Mouse (Mus musculus) lung, postnatal 0 days (tissue): ENCODE measurements at regions not wholly inside any gene's neighbourhood (a gene's known extent, or its start where the extent isn't known, plus 50 kb on each side); places are given as distances from the start of the nearest gene placed in this dataset.

Experiments
- ATAC-seq: fragments of 200-750 bp; cut with Nextera tagmentation; 2 replicates; pipeline ENCODE4 v1.8.0; 2017; ENCODE audit warnings: moderate library complexity
- DNase-seq: peaks from one replicate; pipeline ENCODE4 v3.0.0-alpha.2; 2016; ENCODE audit warnings: low spot score
- H3K27ac ChIP-seq: fragments of 300-500 bp; sonication (generic); 2 replicates; pipeline ENCODE4 v1.5.1; 2014; ENCODE audit warnings: antibody characterized with exemption, mild to moderate bottlenecking, low read length, mixed read lengths
- H3K27me3 ChIP-seq: fragments of 300-500 bp; sonication (generic); replicated peaks from 2 replicates; pipeline ENCODE4 v1.6.1; 2014; ENCODE audit warnings: low read length, mixed read lengths; ENCODE audit not compliant: insufficient read depth
- H3K36me3 ChIP-seq: fragments of 300-500 bp; sonication (generic); 2 replicates; pipeline ENCODE4 v1.6.1; 2014; ENCODE audit warnings: low read length, mixed read lengths; ENCODE audit not compliant: insufficient read depth
- H3K4me1 ChIP-seq: fragments of 300-500 bp; sonication (generic); 2 replicates; pipeline ENCODE4 v1.6.1; 2014; ENCODE audit warnings: antibody characterized with exemption, low read depth, low read length, mixed read lengths; ENCODE audit not compliant: insufficient read depth
- H3K4me2 ChIP-seq: fragments of 300-500 bp; sonication (generic); replicated peaks from 2 replicates; pipeline ENCODE4 v1.6.1; 2014; ENCODE audit warnings: low read depth, mild to moderate bottlenecking, low read length, moderate library complexity, mixed read lengths
- H3K4me3 ChIP-seq: fragments of 300-500 bp; sonication (generic); 2 replicates; pipeline ENCODE4 v1.5.1; 2014; ENCODE audit warnings: low read depth, low read length
- H3K9ac ChIP-seq: fragments of 300-500 bp; sonication (generic); replicated peaks from 2 replicates; pipeline ENCODE4 v1.6.1; 2014; ENCODE audit warnings: low read depth, mild to moderate bottlenecking
- H3K9me3 ChIP-seq: fragments of 300-500 bp; sonication (generic); 2 replicates; pipeline ENCODE4 v1.6.1; 2016; ENCODE audit warnings: low read length, mixed read lengths
- CTCF ChIP-seq: IDR thresholded peaks from 2 replicates; pipeline ENCODE4 v1.5.1; 2016; ENCODE audit warnings: antibody characterized with exemption, mild to moderate bottlenecking
- EP300 ChIP-seq: IDR thresholded peaks from 2 replicates; pipeline ENCODE4 v1.6.1; 2016; ENCODE audit warnings: antibody characterized with exemption, mild to moderate bottlenecking, control low read depth
- WGBS: fragments of 180-500 bp; shearing (Covaris S2); extraction: QIAGEN DNeasy Blood & Tissue Kit; methylation state at CpG from one replicate; pipeline ENCODE4 v1.1.7; 2014; 5-methylcytosine and 5-hydroxymethylcytosine counted together

DNA sequence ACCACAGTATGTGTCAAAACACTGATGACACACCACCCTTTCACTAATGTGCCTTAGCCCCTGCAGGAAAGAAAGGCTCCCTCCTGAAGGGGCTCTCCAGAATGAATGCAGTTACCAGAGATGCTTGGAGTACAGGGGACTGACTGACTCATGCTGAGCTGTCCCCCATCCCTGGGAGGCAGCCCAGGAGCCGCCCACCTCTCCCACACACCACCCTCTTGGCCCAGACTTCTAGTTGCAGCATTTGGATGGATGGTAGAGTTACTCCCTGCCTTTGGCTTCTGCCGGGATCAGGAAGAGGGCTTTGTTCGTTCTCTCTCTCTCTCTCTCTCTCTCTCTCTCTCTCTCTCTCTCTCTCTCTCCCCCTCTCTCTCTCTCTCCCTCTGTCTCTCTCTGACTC is 53.4 kb upstream of the Jun start:
- Histone ChIP-seq H3K27me3 (no peaks in the 10 kb centered on the region), H3K9me3 (no peaks in the 10 kb centered on the region), H3K4me2 (no peak overlapping the region; the same call in 1 of the 2 replicates), H3K4me3 (no peak overlapping the region), H3K4me1 (peaks cover 6% of the 10 kb centered on the region; the same call in 1 of the 2 replicates), H3K9ac (no peak overlapping the region), H3K27ac (no peak overlapping the region), H3K36me3 (no peaks in the 10 kb centered on the region)
- no peak for TF ChIP-seq CTCF
- TF ChIP-seq EP300, result no peak
- WGBS, result 9% methylated on average over 3 of the region's 3 CpGs
- ATAC-seq, result peak; percentile 78
- DNase-seq, result peak; percentile 54

DNA sequence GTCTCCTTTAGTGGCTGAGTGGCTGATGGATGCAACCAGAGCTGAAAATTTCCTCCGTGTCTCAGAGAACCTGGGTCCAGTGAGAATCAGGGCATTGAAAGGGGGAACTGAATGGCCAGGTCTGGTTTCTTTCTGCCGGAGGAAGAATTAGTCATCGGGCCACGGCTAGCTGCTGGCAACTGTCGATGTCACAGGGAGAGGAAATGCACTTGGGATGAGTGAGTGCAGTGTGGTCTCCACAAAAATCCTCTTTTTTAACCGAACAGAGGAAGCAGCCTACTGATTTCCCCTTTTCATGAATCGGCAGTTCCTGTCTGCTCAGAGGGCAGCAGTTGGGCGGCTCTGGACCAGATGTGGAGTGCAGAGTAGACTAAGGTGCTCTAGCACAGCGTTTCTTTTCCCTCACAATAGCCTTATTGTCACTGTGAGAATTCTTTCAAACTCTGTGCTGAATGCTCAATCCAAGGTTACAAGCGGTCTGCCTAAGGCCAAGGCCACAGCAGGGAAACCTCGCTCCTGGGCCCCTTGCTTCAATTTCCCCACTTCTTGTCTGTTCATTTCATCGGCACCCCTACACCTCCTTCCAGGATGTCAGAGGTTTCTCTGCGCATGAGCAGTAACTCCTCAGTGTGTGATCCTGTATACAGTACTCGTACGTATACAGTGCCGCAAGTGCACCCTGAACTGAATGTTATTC is 54.1 kb upstream of the Jun start:
- Histone ChIP-seq H3K27ac (peak overlapping the region; percentile 32; the same call in 1 of the 2 replicates), H3K36me3 (no peaks in the 10 kb centered on the region), H3K4me2 (peak overlapping the region; percentile 22), H3K9ac (0 out of 2 replicates have a peak overlapping the region, but pooled peaks have one; percentile 8), H3K4me3 (no peak overlapping the region), H3K9me3 (no peaks in the 10 kb centered on the region), H3K4me1 (peaks cover 6% of the 10 kb centered on the region; the same call in 1 of the 2 replicates), H3K27me3 (no peaks in the 10 kb centered on the region)
- WGBS, result 22% methylated on average over 16 of the region's 16 CpGs
- peak; percentile 15; the same call in 1 of the 2 replicates for TF ChIP-seq EP300
- TF ChIP-seq CTCF, result no peak
- peak; percentile 77 for ATAC-seq
- DNase-seq, result peak; percentile 69

DNA sequence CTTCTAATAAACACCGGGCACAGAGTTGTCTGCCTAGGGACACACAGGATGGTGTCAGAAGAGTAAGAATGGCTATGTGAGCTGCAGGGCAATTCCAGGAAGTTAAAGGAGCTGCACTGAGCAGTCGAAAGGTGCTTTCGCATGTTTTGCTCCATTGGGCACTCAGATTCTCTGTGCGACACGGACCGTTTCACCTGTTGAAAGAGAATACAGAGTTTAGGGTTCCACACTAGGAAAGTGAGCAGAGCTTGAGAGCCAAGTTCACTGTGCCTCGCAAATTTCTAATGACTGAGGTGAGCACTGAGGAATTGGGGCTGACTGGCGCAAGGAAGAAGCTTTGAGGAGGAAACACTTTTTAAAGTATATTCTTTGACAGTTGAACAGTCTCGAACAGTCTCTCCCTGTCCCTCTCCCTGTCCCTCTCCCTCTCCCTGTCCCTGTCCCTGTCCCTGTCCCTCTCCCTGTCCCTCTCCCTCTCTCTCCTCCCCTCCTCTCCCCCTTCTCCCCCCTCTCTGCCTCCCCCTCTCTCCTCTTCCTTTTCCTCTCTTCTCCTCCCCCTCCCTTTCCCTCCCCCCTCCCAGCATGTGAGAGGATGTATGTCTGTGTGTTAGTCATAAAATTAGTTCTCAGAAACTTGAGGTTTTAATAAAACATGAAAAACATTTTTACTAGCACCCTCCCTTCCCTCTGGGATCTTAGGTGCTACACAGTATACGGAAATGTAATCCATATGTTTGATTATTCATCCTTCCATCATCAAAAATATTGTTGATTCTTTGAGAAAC is 55.1 kb upstream of the Jun start:
- TF ChIP-seq EP300 (no peak), CTCF (no peak)
- Histone ChIP-seq H3K9ac (no peak overlapping the region), H3K4me3 (no peak overlapping the region), H3K4me1 (peaks cover 6% of the 10 kb centered on the region; the same call in 1 of the 2 replicates), H3K4me2 (no peak overlapping the region), H3K9me3 (no peaks in the 10 kb centered on the region), H3K36me3 (no peaks in the 10 kb centered on the region), H3K27ac (no peak overlapping the region), H3K27me3 (no peaks in the 10 kb centered on the region)
- DNase-seq (no peak), ATAC-seq (no peak)
- WGBS, result 60% methylated on average over 10 of the region's 10 CpGs

DNA sequence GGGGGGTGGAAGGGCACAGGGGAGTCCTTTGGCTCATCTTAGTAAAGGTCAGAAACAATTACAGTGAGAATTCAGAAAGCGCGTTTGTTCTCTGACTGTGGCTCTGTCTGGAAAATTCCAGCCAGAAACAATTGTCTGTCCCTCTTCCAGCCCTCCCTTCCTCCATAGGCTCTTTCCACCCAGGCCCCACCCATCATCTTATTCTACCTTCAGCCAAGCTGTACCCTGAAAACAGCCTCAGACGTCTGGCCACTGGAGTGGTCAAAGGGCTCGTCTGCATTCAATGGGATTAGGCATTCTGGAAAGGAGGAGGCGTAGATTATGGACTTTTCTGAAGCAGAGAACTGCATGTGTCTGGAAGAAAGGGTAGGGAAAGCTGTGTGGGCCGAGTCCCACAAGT is 56.8 kb upstream of the Jun start:
- no peak overlapping the region for H3K4me2 ChIP-seq
- H3K27ac ChIP-seq, result peak overlapping the region; percentile 43
- H3K9ac ChIP-seq, result no peak overlapping the region
- 63% methylated on average over 6 of the region's 6 CpGs for WGBS
- no peaks in the 10 kb centered on the region for H3K9me3 ChIP-seq
- H3K4me1 ChIP-seq, result peaks cover 6% of the 10 kb centered on the region; the same call in 1 of the 2 replicates
- no peak for TF ChIP-seq EP300
- DNase-seq (no peak), ATAC-seq (no peak)
- H3K4me3 ChIP-seq, result no peak overlapping the region
- no peaks in the 10 kb centered on the region for H3K27me3 ChIP-seq
- H3K36me3 ChIP-seq, result no peaks in the 10 kb centered on the region

DNA sequence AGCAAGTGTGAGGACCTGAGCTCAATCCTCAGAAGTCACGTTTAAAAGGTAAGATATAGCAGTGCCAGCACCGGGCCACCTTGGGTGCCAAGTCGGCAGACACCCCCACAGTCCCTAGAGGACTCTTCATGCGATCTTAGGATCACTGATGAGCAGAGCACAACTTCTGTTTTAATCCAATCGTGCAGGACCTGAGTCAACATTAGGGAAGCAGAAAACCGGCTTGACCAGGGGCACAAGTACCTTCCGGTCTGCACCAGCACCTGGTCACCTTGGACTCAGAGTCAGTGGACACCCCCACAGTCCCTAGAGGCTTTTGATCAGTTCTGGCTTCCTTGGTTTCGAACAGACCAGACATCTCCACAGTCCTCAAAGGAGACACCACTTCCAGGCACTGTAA is 58.8 kb upstream of the Jun start:
- H3K9ac ChIP-seq, result no peak overlapping the region
- WGBS, result 68% methylated on average over 8 of the region's 8 CpGs
- H3K4me1 ChIP-seq, result peaks cover 5% of the 10 kb centered on the region; the same call in 1 of the 2 replicates
- no peaks in the 10 kb centered on the region for H3K9me3 ChIP-seq
- DNase-seq (no peak), ATAC-seq (no peak)
- no peaks in the 10 kb centered on the region for H3K27me3 ChIP-seq
- H3K27ac ChIP-seq, result no peak overlapping the region
- no peak overlapping the region for H3K4me3 ChIP-seq
- H3K4me2 ChIP-seq, result no peak overlapping the region
- no peak for TF ChIP-seq EP300
- no peak for TF ChIP-seq CTCF
- no peaks in the 10 kb centered on the region for H3K36me3 ChIP-seq

DNA sequence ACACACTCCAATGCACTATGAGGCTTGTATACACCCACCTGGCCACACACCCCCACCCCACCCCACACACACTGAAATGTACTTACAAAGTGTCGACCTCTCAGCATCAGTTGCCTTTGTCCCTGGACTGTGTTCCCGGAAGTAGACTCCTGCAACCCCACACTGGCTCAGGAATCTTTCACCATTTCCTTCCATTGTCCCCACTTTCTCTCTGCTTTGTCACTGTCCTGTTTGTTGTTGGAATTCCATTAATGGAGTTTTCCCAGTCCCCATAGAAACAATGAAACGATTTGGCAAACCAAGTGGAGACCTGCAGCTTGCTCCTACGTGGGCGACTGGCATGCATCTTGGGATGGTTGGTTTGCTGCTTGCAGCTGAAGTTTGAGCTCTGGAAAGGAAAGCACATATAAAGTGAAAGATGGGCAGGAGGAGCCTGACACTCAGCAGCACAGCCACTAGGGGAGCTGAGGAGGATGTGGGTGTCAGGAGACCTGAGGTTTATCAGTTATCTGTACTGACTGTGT is 65.2 kb upstream of the Jun start:
- WGBS, result 33% methylated on average over 5 of the region's 5 CpGs
- DNase-seq, result peak; percentile 50
- H3K27ac ChIP-seq, result no peak overlapping the region
- no peaks in the 10 kb centered on the region for H3K36me3 ChIP-seq
- no peaks in the 10 kb centered on the region for H3K27me3 ChIP-seq
- H3K9me3 ChIP-seq, result no peaks in the 10 kb centered on the region
- no peak overlapping the region for H3K4me2 ChIP-seq
- no peak overlapping the region for H3K4me3 ChIP-seq
- TF ChIP-seq CTCF (peak; percentile 68), EP300 (peak; percentile 62; the same call in 1 of the 2 replicates)
- no peak overlapping the region for H3K9ac ChIP-seq
- H3K4me1 ChIP-seq, result peaks cover 6% of the 10 kb centered on the region; the same call in 1 of the 2 replicates
- ATAC-seq, result peak; percentile 75
